Mouse (Mus musculus): ENCODE data around the gene Gm21992. TPM values are rescaled to one million over a fixed set of nuclear protein-coding genes. Genes with fewer than 3 reads are reported as not detected.
"Not testable (repeated sequence)": the region's sequence is repeated elsewhere in the genome, so short reads cannot be mapped to it uniquely, and the experiment has no call there.

Gene Gm21992
- total and polyA plus RNA-seq, 3 experiments, result 8.0 to 16.9 (median 9.3) TPM

DNA sequence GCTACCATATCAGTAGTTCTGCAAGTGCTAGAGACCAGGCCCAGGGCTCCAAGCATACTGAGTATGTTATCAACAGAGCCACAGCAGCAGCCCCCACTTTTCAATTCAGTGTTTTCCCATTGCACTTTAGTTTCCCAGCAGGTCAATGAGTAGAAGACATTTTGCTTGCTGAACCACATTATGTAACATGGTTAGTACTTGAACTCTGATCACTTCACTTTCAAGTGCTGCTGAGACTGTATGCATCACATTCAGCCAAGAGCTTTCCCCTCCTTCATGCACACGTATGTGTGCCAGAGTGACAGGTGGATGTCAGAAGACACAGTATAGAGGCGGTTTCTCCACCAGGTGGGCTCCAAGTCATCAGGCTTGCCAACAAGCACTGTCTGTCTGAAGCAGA, 28.5 kb downstream of the Gm21992 start:
- no peak for TF ChIP-seq POLR2A (IDR thresholded peaks at IDR 0.05; ENCODE audit: insufficient read depth, low read depth, low read length)
- no peak for TF ChIP-seq CTCF (IDR thresholded peaks at IDR 0.05)
- TF ChIP-seq EP300 (IDR thresholded peaks at IDR 0.05; ENCODE audit: insufficient read depth, low read depth, low read length), result no peak
- no peak overlapping the region for H3K27ac ChIP-seq
- peaks cover 69% of the 10 kb centered on the region for H3K36me3 ChIP-seq (ENCODE audit: control insufficient read depth, insufficient read depth, low read length)
- H3K4me1 ChIP-seq (ENCODE audit: control insufficient read depth, insufficient read depth, low read length), result peaks cover 9% of the 10 kb centered on the region
- H3K4me3 ChIP-seq, result no peak overlapping the region
- 69% methylated on average over 2 of the region's 2 CpGs for WGBS
- no peaks in the 10 kb centered on the region for H3K27me3 ChIP-seq (ENCODE audit: control insufficient read depth, insufficient read depth, low read length)
- DNase-seq, result no peak
- H3K9ac ChIP-seq (ENCODE audit: low read depth, low read length), result no peak overlapping the region
- intact Hi-C loops (cut with DNase I), result no loop called here
- peaks cover 11% of the 10 kb centered on the region for H3K79me2 ChIP-seq (replicated peaks; ENCODE audit: control insufficient read depth, insufficient read depth, low read length)

DNA sequence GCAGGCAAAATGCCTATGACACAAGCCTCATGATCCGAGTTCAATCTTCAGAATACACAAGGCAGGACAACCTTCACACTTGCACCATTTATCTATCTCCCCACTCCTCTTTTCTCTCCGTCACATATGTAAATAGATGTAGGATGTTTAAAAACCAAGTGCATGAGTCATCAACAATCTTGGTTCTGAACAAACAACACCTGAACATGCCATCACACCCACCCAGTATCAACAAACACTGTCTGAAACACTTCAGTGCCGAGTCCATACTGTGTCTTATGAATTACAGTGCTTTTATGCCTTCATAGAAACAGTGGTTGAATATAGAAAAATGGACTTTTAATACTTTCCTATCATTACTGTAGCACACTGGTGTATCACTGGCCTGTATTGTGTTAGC, 38.6 kb downstream of the Gm21992 start:
- H3K27ac ChIP-seq, result no peak overlapping the region
- H3K4me1 ChIP-seq (ENCODE audit: control insufficient read depth, insufficient read depth, low read length), result peaks cover 2% of the 10 kb centered on the region; the same call in 1 of the 2 replicates
- intact Hi-C loops (cut with DNase I), result no loop called here
- H3K9ac ChIP-seq (ENCODE audit: low read depth, low read length), result no peak overlapping the region
- H3K79me2 ChIP-seq (replicated peaks; ENCODE audit: control insufficient read depth, insufficient read depth, low read length), result no peaks in the 10 kb centered on the region; the same call in 1 of the 2 replicates
- H3K4me3 ChIP-seq, result no peak overlapping the region
- H3K36me3 ChIP-seq (ENCODE audit: control insufficient read depth, insufficient read depth, low read length), result peaks cover 37% of the 10 kb centered on the region
- TF ChIP-seq POLR2A (IDR thresholded peaks at IDR 0.05; ENCODE audit: insufficient read depth, low read depth, low read length) (no peak), EP300 (IDR thresholded peaks at IDR 0.05; ENCODE audit: insufficient read depth, low read depth, low read length) (no peak), CTCF (IDR thresholded peaks at IDR 0.05) (no peak)
- 71% methylated on average over 3 of the region's 3 CpGs for WGBS
- DNase-seq, result no peak
- no peaks in the 10 kb centered on the region for H3K27me3 ChIP-seq (ENCODE audit: control insufficient read depth, insufficient read depth, low read length)

DNA sequence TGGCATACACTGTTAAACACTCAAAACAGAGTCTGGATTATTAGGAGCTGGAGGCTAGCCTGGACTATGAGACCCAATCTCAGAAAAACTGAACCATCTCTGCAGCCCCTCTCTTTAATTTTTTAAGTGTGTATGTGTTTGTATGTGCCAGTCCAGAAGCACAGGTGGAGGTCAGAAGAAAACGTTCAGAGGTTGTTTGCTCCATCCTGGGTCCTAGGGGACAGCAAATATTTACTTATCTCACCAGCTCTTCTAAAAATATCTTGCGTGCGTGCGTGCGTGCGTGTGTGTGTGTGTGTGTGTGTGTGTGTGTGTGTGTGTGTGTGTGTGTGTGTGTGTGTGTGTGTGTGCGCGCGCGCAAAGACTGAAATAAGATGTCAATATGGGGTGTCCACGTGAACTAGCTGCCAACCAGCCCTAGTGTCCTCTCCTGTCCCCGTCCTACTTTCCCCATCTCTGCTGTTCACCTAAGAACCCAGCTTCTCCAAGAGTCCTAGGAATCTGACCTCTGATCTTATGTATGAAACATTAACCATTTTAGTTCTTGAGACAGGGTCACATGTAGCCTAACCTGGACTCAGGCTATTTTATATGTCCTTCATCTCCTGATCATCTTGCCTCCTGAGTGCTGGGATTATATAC, 43.8 kb downstream of the Gm21992 start:
- TF ChIP-seq EP300 (IDR thresholded peaks at IDR 0.05; ENCODE audit: insufficient read depth, low read depth, low read length), result no peak
- TF ChIP-seq CTCF (IDR thresholded peaks at IDR 0.05), result no peak
- TF ChIP-seq POLR2A (IDR thresholded peaks at IDR 0.05; ENCODE audit: insufficient read depth, low read depth, low read length), result no peak
- Histone ChIP-seq H3K27me3 (ENCODE audit: control insufficient read depth, insufficient read depth, low read length) (no peaks in the 10 kb centered on the region), H3K9ac (ENCODE audit: low read depth, low read length) (no peak overlapping the region), H3K27ac (no peak overlapping the region), H3K4me1 (ENCODE audit: control insufficient read depth, insufficient read depth, low read length) (peaks cover 3% of the 10 kb centered on the region; the same call in 1 of the 2 replicates), H3K36me3 (ENCODE audit: control insufficient read depth, insufficient read depth, low read length) (peaks cover 24% of the 10 kb centered on the region), H3K79me2 (replicated peaks; ENCODE audit: control insufficient read depth, insufficient read depth, low read length) (peaks cover 3% of the 10 kb centered on the region; the same call in 1 of the 2 replicates), H3K4me3 (no peak overlapping the region)
- DNase-seq, result no peak
- intact Hi-C loops (cut with DNase I), result no loop called here
- 68% methylated on average over 12 of the region's 12 CpGs for WGBS

DNA sequence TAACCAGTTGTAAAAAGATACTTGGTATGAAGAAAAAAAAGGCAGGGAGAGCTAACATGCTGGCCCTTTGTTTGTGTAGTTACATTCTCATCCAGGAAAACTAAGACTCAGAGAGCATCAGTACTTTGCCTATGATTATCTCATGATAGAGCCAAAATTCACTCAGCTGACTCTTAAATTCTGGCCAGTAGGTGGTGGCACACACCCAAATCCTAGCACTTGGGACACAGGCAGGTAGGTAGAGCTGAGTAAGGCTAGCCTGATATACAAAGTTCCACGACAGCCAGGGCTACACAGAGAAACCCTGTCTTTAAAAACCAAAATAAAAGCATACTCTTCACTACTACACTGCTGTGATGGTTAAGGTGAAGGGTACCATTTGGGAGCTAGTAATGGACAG, 48.5 kb downstream of the Gm21992 start:
- no peak overlapping the region for H3K4me3 ChIP-seq
- WGBS, result 54% methylated on average over 1 of the region's 1 CpGs
- H3K79me2 ChIP-seq (replicated peaks; ENCODE audit: control insufficient read depth, insufficient read depth, low read length), result peaks cover 5% of the 10 kb centered on the region
- peaks cover 2% of the 10 kb centered on the region; the same call in 1 of the 2 replicates for H3K4me1 ChIP-seq (ENCODE audit: control insufficient read depth, insufficient read depth, low read length)
- TF ChIP-seq EP300 (IDR thresholded peaks at IDR 0.05; ENCODE audit: insufficient read depth, low read depth, low read length) (no peak), POLR2A (IDR thresholded peaks at IDR 0.05; ENCODE audit: insufficient read depth, low read depth, low read length) (no peak), CTCF (IDR thresholded peaks at IDR 0.05) (peak; percentile 47)
- intact Hi-C loops (cut with DNase I), result no loop called here
- no peak overlapping the region for H3K27ac ChIP-seq
- no peak overlapping the region for H3K9ac ChIP-seq (ENCODE audit: low read depth, low read length)
- DNase-seq, result no peak
- H3K36me3 ChIP-seq (ENCODE audit: control insufficient read depth, insufficient read depth, low read length), result peaks cover 20% of the 10 kb centered on the region
- H3K27me3 ChIP-seq (ENCODE audit: control insufficient read depth, insufficient read depth, low read length), result no peaks in the 10 kb centered on the region

DNA sequence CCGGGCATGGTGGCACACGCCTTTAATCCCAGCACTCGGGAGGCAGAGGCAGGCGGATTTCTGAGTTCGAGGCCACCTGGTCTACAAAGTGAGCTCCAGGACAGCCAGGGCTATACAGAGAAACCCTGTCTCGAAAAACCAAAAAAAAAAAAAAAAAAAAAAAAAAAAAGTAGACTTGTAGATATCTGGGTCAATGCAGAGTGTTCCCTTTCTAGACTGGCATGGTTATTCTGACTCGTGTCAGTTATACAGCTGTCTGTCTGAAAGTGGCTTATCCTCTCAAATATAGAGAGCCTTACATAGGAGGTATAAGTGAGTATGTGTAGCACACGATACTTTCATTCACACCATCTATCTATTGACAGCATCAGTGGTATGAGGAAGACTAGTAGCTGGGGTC, 50.9 kb downstream of the Gm21992 start:
- DNase-seq; H3K79me2 ChIP-seq (replicated peaks; ENCODE audit: control insufficient read depth, insufficient read depth, low read length); H3K4me3 ChIP-seq; H3K4me1 ChIP-seq (ENCODE audit: control insufficient read depth, insufficient read depth, low read length); intact Hi-C loops (cut with DNase I); H3K9ac ChIP-seq (ENCODE audit: low read depth, low read length); H3K27me3 ChIP-seq (ENCODE audit: control insufficient read depth, insufficient read depth, low read length); H3K27ac ChIP-seq: not testable (repeated sequence)
- WGBS, result 88% methylated on average over 7 of the region's 8 CpGs
- H3K36me3 ChIP-seq (ENCODE audit: control insufficient read depth, insufficient read depth, low read length), result peaks cover 14% of the 10 kb centered on the region

DNA sequence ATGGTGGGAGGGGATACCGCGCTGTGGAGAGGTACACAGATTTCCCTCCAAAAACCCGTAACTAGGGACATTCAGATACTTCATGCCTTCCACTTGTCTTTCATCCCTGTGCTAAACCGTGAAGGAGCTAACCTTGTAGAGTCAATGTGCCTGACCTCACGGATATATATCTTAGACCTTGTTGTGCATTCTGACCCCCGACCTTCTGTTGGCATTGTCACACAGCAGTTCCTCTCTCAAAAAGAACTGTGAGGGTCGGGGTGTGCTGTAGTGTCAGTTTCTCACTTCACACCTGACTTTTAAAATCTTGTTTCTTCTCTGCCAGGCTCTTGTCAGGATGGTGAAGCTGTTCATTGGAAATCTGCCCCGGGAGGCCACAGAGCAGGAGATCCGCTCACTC, 54.5 kb downstream of the Gm21992 start:
- peak overlapping the region; percentile 86 for H3K9ac ChIP-seq (ENCODE audit: low read depth, low read length)
- no peak for TF ChIP-seq EP300 (IDR thresholded peaks at IDR 0.05; ENCODE audit: insufficient read depth, low read depth, low read length)
- no peak for TF ChIP-seq CTCF (IDR thresholded peaks at IDR 0.05)
- TF ChIP-seq POLR2A (IDR thresholded peaks at IDR 0.05; ENCODE audit: insufficient read depth, low read depth, low read length), result no peak
- peaks cover 10% of the 10 kb centered on the region for H3K36me3 ChIP-seq (ENCODE audit: control insufficient read depth, insufficient read depth, low read length)
- DNase-seq, result no peak
- intact Hi-C loops (cut with DNase I), result loop anchor here (2.0 to 10.0 kb wide), 3 partner anchors 35 to 248 kb away; partner anchors contain the start of genes Gm21992, Rbm14 and Rbm4
- H3K4me1 ChIP-seq (ENCODE audit: control insufficient read depth, insufficient read depth, low read length), result peaks cover 1% of the 10 kb centered on the region
- H3K79me2 ChIP-seq (replicated peaks; ENCODE audit: control insufficient read depth, insufficient read depth, low read length), result no peaks in the 10 kb centered on the region
- peak overlapping the region; percentile 84 for H3K27ac ChIP-seq
- H3K4me3 ChIP-seq, result peak overlapping the region; percentile 74
- H3K27me3 ChIP-seq (ENCODE audit: control insufficient read depth, insufficient read depth, low read length), result no peaks in the 10 kb centered on the region
- 3% methylated on average over 9 of the region's 9 CpGs for whole genome bisulfite sequencing
